Mouse (Mus musculus): ENCODE measurements around the gene Defb47.

- TF ChIP-seq CTCF (IDR thresholded peaks at IDR 0.05; ENCODE audit: low read depth) (no peak), EP300 (optimal IDR thresholded peaks at IDR 0.05) (no peak)
Measured at GRCm38 (mm10) chr14:63002588-63002987, 4.7 kb downstream of the Defb47 start.
